Mouse (Mus musculus) skeletal muscle tissue, adult 2 months (tissue): ENCODE results near the gene Mbip.

Experiments used
- DNase-seq: peaks from one replicate; pipeline ENCODE4 v3.0.0-alpha.2; 2012; ENCODE audit warnings: low read depth, low spot score

Gene Mbip

GRCm38 (mm10) chr12:56345367-56346089 is at the start of gene Mbip:
Gene Mbip (minus strand): TSS chr12:56345894.
- peak; percentile 97 for DNase-seq

GRCm38 (mm10) chr12:56387647-56388205 is 42.0 kb upstream of the Mbip start:
- DNase-seq: no peak

GRCm38 (mm10) chr12:56386955-56387646 is 41.4 kb upstream of the Mbip start:
- no peak for DNase-seq

- DNase-seq: no peak
Observed at GRCm38 (mm10) chr12:56344771-56345314, 851 bp downstream of the Mbip start.

- no peak for DNase-seq
Observed at GRCm38 (mm10) chr12:56339295-56340056, 6.2 kb downstream of the Mbip start.

- DNase-seq: no peak
Observed at GRCm38 (mm10) chr12:56333461-56333860, 12.2 kb downstream of the Mbip start.

- no peak for DNase-seq
Observed at GRCm38 (mm10) chr12:56332475-56332874, 13.2 kb downstream of the Mbip start.

- no peak for DNase-seq
Observed at GRCm38 (mm10) chr12:56327448-56327998, 18.2 kb downstream of the Mbip start.

- no peak for DNase-seq
Observed at GRCm38 (mm10) chr12:56325851-56326250, 19.8 kb downstream of the Mbip start.

- DNase-seq: no peak
Observed at GRCm38 (mm10) chr12:56318941-56319340, 26.8 kb downstream of the Mbip start.

- no peak for DNase-seq
Observed at GRCm38 (mm10) chr12:56318059-56318458, 27.6 kb downstream of the Mbip start.

- no peak for DNase-seq
Observed at GRCm38 (mm10) chr12:56305758-56306157, 39.9 kb downstream of the Mbip start.

- DNase-seq: no peak
Observed at GRCm38 (mm10) chr12:56302321-56303017, 43.2 kb downstream of the Mbip start.

GRCm38 (mm10) chr12:56301487-56302293 is 44.0 kb downstream of the Mbip start:
- no peak for DNase-seq

- DNase-seq: no peak
Observed at GRCm38 (mm10) chr12:56299610-56300009, 46.1 kb downstream of the Mbip start.

GRCm38 (mm10) chr12:56298919-56299318 is 46.8 kb downstream of the Mbip start:
- DNase-seq: no peak

- no peak for DNase-seq
Observed at GRCm38 (mm10) chr12:56297921-56298830, 47.5 kb downstream of the Mbip start.

GRCm38 (mm10) chr12:56297099-56297498 is 48.6 kb downstream of the Mbip start:
- no peak for DNase-seq

- DNase-seq: no peak
Observed at GRCm38 (mm10) chr12:56296524-56296923, 49.2 kb downstream of the Mbip start.
